Mouse (Mus musculus) MEL (cell line): ENCODE measurements around the gene Tmco5.

Experiments used
- BHLHE40 ChIP-seq: IDR thresholded peaks from 2 replicates; pipeline ENCODE4 v1.6.1; 2012; ENCODE audit warnings: low read depth, mild to moderate bottlenecking, inconsistent platforms, low read length, improper control_type of control experiment, borderline replicate concordance
- CTCF ChIP-seq, 3 experiments: IDR thresholded peaks in 2 of 3; conservative IDR thresholded peaks in 1 of 3; 2 replicates each; pipeline ENCODE4 v1.5.1; 2011 to 2012; ENCODE audit warnings: low read length in 3 of 3, low read depth in 2 of 3, mild to moderate bottlenecking in 2 of 3, improper control_type of control experiment in 1 of 3, inconsistent platforms in 1 of 3, mixed read lengths in 1 of 3, moderate library complexity in 1 of 3; ENCODE audit not compliant: control insufficient read depth in 1 of 3, insufficient read depth in 1 of 3, poor library complexity in 1 of 3, severe bottlenecking in 1 of 3
- E2F4 ChIP-seq: IDR thresholded peaks from 2 replicates; pipeline ENCODE4 v1.6.1; 2011; ENCODE audit warnings: low read depth, low read length, improper control_type of control experiment, borderline replicate concordance
- HCFC1 ChIP-seq: IDR thresholded peaks from 2 replicates; pipeline ENCODE4 v1.6.1; 2012; ENCODE audit warnings: low read depth, mild to moderate bottlenecking, inconsistent platforms, low read length, improper control_type of control experiment, moderate library complexity
- JUND ChIP-seq: IDR thresholded peaks from 2 replicates; pipeline ENCODE4 v1.6.1; 2011; ENCODE audit warnings: low read depth, mild to moderate bottlenecking, improper control_type of control experiment, low read length
- MAFK ChIP-seq: IDR thresholded peaks from 2 replicates; pipeline ENCODE4 v1.6.1; 2011; ENCODE audit warnings: low read depth, mild to moderate bottlenecking, low read length, improper control_type of control experiment, borderline replicate concordance
- POLR2A ChIP-seq, 2 experiments: IDR thresholded peaks; 2 replicates each; pipeline ENCODE4 v1.6.1; 2011 to 2012; ENCODE audit warnings: low read length in 2 of 2, mild to moderate bottlenecking in 2 of 2, control low read depth in 1 of 2, improper control_type of control experiment in 1 of 2, low read depth in 1 of 2, moderate library complexity in 1 of 2; ENCODE audit not compliant: control insufficient read depth in 1 of 2, insufficient read depth in 1 of 2, poor library complexity in 1 of 2
- TBP ChIP-seq: IDR thresholded peaks from 2 replicates; pipeline ENCODE4 v1.8.0; 2011; ENCODE audit warnings: low read depth, low read length, improper control_type of control experiment
- USF1 ChIP-seq: IDR thresholded peaks from 2 replicates; pipeline ENCODE4 v1.6.1; 2014; ENCODE audit warnings: low read depth, mild to moderate bottlenecking, inconsistent platforms, low read length, improper control_type of control experiment, moderate library complexity
- ZMIZ1 ChIP-seq: IDR thresholded peaks from 2 replicates; pipeline ENCODE4 v1.6.1; 2012; ENCODE audit warnings: low read depth, mild to moderate bottlenecking, inconsistent platforms, low read length, improper control_type of control experiment, moderate library complexity

DNA sequence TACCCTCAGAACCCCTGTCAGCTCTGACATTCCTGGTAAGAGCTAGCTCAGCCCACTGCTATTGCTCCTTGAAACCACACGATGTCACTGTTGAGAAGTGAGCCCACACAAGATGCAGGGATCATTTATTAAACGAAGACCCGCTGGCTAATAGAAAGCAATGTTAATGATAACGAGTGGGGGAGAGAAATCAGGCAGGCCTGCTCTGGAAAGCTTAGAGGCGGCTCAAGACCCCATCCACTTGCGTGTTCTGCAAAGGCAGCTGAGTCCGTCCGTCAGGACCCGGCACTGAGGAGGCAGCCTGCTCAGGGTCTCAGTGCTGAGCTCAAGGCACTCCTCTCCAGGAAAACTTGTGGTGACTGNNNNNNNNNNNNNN, 15.5 kb downstream of the Tmco5 start:
- TF ChIP-seq MAFK (no peak), BHLHE40 (no peak), TBP (no peak), E2F4 (no peak), USF1 (no peak), ZMIZ1 (no peak), HCFC1 (no peak), CTCF (IDR thresholded peaks at IDR 0.05 in 2 of 3, conservative IDR thresholded peaks at IDR 0.05 in 1 of 3; ENCODE audit: control insufficient read depth in 1 of 3, insufficient read depth in 1 of 3, low read depth in 2 of 3, low read length in 3 of 3, poor library complexity in 1 of 3, severe bottlenecking in 1 of 3) (peak; percentile 66 to 78 (median 67); a peak in 5 of 6 replicates), POLR2A (IDR thresholded peaks at IDR 0.05; ENCODE audit: control insufficient read depth in 1 of 2, insufficient read depth in 1 of 2, low read depth in 1 of 2, low read length in 2 of 2, poor library complexity in 1 of 2) (no peak), JUND (no peak)
